Mouse (Mus musculus) MEL (cell line): ENCODE data around the gene Magix. TPM values are rescaled to one million over a fixed set of nuclear protein-coding genes. Genes with fewer than 3 reads are reported as not detected.

Experiments
- DNase-seq: peaks from one replicate; pipeline ENCODE4 v3.0.0; 2011; ENCODE audit warnings: low read depth, low spot score
- H3K27ac ChIP-seq: 2 replicates; pipeline ENCODE4 v1.5.1; 2012; ENCODE audit warnings: low read depth, mild to moderate bottlenecking, control low read depth, low read length, moderate library complexity; ENCODE audit not compliant: control insufficient read depth
- H3K27me3 ChIP-seq, 2 experiments: fragments of 150-350 bp in 1 of 2; sonication (generic) in 1 of 2; 2 replicates each; pipeline ENCODE4 v1.6.1; 2012; ENCODE audit warnings: low read length in 2 of 2, mild to moderate bottlenecking in 2 of 2, improper control_type of control experiment in 1 of 2, moderate library complexity in 1 of 2; ENCODE audit not compliant: insufficient read depth in 2 of 2, control insufficient read depth in 1 of 2
- H3K36me3 ChIP-seq, 2 experiments: 2 replicates each; pipeline ENCODE4 v1.6.1; 2012 to 2014; ENCODE audit warnings: low read length in 2 of 2, improper control_type of control experiment in 1 of 2, inconsistent platforms in 1 of 2, mild to moderate bottlenecking in 1 of 2; ENCODE audit not compliant: insufficient read depth in 2 of 2, control insufficient read depth in 1 of 2
- H3K4me1 ChIP-seq, 2 experiments: fragments of 150-350 bp in 1 of 2; sonication (generic) in 1 of 2; 2 replicates each; pipeline ENCODE4 v1.6.1; 2012; ENCODE audit warnings: low read length in 2 of 2, improper control_type of control experiment in 1 of 2, mild to moderate bottlenecking in 1 of 2; ENCODE audit not compliant: insufficient read depth in 2 of 2, control insufficient read depth in 1 of 2
- H3K4me3 ChIP-seq, 2 experiments: fragments of 150-350 bp in 1 of 2; sonication (generic) in 1 of 2; 2 replicates each; pipeline ENCODE4 v1.5.1; 2012; ENCODE audit warnings: low read depth in 2 of 2, low read length in 2 of 2, mild to moderate bottlenecking in 2 of 2, moderate library complexity in 2 of 2, control low read depth in 1 of 2, improper control_type of control experiment in 1 of 2; ENCODE audit not compliant: control insufficient read depth in 1 of 2, insufficient read depth in 1 of 2
- H3K79me2 ChIP-seq: 2 replicates; pipeline ENCODE4 v1.6.1; 2012; ENCODE audit warnings: mild to moderate bottlenecking, low read length, moderate library complexity; ENCODE audit not compliant: control insufficient read depth, poor library complexity, insufficient read depth
- H3K9ac ChIP-seq: 2 replicates; pipeline ENCODE4 v1.6.1; 2012; ENCODE audit warnings: low read depth, mild to moderate bottlenecking, control low read depth, low read length, moderate library complexity; ENCODE audit not compliant: control insufficient read depth, poor library complexity, severe bottlenecking
- H3K9me3 ChIP-seq: fragments of 150-350 bp; sonication (generic); replicated peaks from 2 replicates; pipeline ENCODE4 v1.6.1; 2012; ENCODE audit warnings: mild to moderate bottlenecking, low read length, improper control_type of control experiment, moderate library complexity; ENCODE audit not compliant: insufficient read depth
- CHD1 ChIP-seq: IDR thresholded peaks from 2 replicates; pipeline ENCODE4 v1.6.1; 2012; ENCODE audit warnings: low read depth, mild to moderate bottlenecking, inconsistent platforms, low read length, improper control_type of control experiment
- CHD2 ChIP-seq: IDR thresholded peaks from 2 replicates; pipeline ENCODE4 v1.6.1; 2011; ENCODE audit warnings: low read length, improper control_type of control experiment
- E2F4 ChIP-seq: IDR thresholded peaks from 2 replicates; pipeline ENCODE4 v1.6.1; 2011; ENCODE audit warnings: low read depth, low read length, improper control_type of control experiment, borderline replicate concordance
- ETS1 ChIP-seq: IDR thresholded peaks from 2 replicates; pipeline ENCODE4 v1.6.1; 2012; ENCODE audit warnings: low read depth, mild to moderate bottlenecking, inconsistent platforms, low read length, improper control_type of control experiment, moderate library complexity
- GABPA ChIP-seq: IDR thresholded peaks from 2 replicates; pipeline ENCODE4 v1.6.1; 2012; ENCODE audit warnings: low read depth, mild to moderate bottlenecking, inconsistent platforms, low read length, improper control_type of control experiment, moderate library complexity
- GATA1 ChIP-seq: IDR thresholded peaks from 2 replicates; pipeline ENCODE4 v1.6.1; 2011; ENCODE audit warnings: low read depth, low read length, improper control_type of control experiment
- HCFC1 ChIP-seq: IDR thresholded peaks from 2 replicates; pipeline ENCODE4 v1.6.1; 2012; ENCODE audit warnings: low read depth, mild to moderate bottlenecking, inconsistent platforms, low read length, improper control_type of control experiment, moderate library complexity
- JUND ChIP-seq: IDR thresholded peaks from 2 replicates; pipeline ENCODE4 v1.6.1; 2011; ENCODE audit warnings: low read depth, mild to moderate bottlenecking, improper control_type of control experiment, low read length
- KAT2A ChIP-seq: conservative IDR thresholded peaks from 2 replicates; pipeline ENCODE4 v1.6.1; 2012; ENCODE audit warnings: low read depth, low read length, improper control_type of control experiment, inconsistent platforms
- MAFK ChIP-seq: IDR thresholded peaks from 2 replicates; pipeline ENCODE4 v1.6.1; 2011; ENCODE audit warnings: low read depth, mild to moderate bottlenecking, low read length, improper control_type of control experiment, borderline replicate concordance
- MAX ChIP-seq: IDR thresholded peaks from 2 replicates; pipeline ENCODE4 v1.6.1; 2011; ENCODE audit warnings: low read length, improper control_type of control experiment
- MAZ ChIP-seq: IDR thresholded peaks from 2 replicates; pipeline ENCODE4 v1.6.1; 2012; ENCODE audit warnings: low read depth, mild to moderate bottlenecking, inconsistent platforms, low read length, improper control_type of control experiment
- MEF2A ChIP-seq: IDR thresholded peaks from 2 replicates; pipeline ENCODE4 v1.6.1; 2014; ENCODE audit warnings: low read depth, mild to moderate bottlenecking, inconsistent platforms, low read length, improper control_type of control experiment; ENCODE audit not compliant: poor library complexity, insufficient replicate concordance, severe bottlenecking; ENCODE audit errors: extremely low read depth
- MYB ChIP-seq: IDR thresholded peaks from 2 replicates; pipeline ENCODE4 v1.6.1; 2011; ENCODE audit warnings: mild to moderate bottlenecking, low read depth, low read length, improper control_type of control experiment
- NELFE ChIP-seq: IDR thresholded peaks from 2 replicates; pipeline ENCODE4 v1.6.1; 2011; ENCODE audit warnings: low read depth, low read length, improper control_type of control experiment
- NRF1 ChIP-seq: IDR thresholded peaks from 2 replicates; pipeline ENCODE4 v1.6.1; 2014; ENCODE audit warnings: low read depth, mild to moderate bottlenecking, inconsistent platforms, low read length, improper control_type of control experiment, moderate library complexity; ENCODE audit not compliant: poor library complexity, insufficient read depth, severe bottlenecking
- POLR2A ChIP-seq, 2 experiments: IDR thresholded peaks; 2 replicates each; pipeline ENCODE4 v1.6.1; 2011 to 2012; ENCODE audit warnings: low read length in 2 of 2, mild to moderate bottlenecking in 2 of 2, control low read depth in 1 of 2, improper control_type of control experiment in 1 of 2, low read depth in 1 of 2, moderate library complexity in 1 of 2; ENCODE audit not compliant: control insufficient read depth in 1 of 2, insufficient read depth in 1 of 2, poor library complexity in 1 of 2
- POLR2AphosphoS2 ChIP-seq: IDR thresholded peaks from 2 replicates; pipeline ENCODE4 v1.6.1; 2011; ENCODE audit warnings: low read length, improper control_type of control experiment
- POLR2AphosphoS5 ChIP-seq: IDR thresholded peaks from 2 replicates; pipeline ENCODE4 v1.6.1; 2012; ENCODE audit warnings: low read depth, borderline replicate concordance, mild to moderate bottlenecking, inconsistent platforms, low read length, moderate library complexity, mixed read lengths
- RAD21 ChIP-seq: IDR thresholded peaks from 2 replicates; pipeline ENCODE4 v1.6.1; 2011; ENCODE audit warnings: mild to moderate bottlenecking, low read depth, low read length, improper control_type of control experiment
- RCOR1 ChIP-seq: IDR thresholded peaks from 2 replicates; pipeline ENCODE4 v1.6.1; 2012; ENCODE audit warnings: low read depth, mild to moderate bottlenecking, inconsistent platforms, low read length, improper control_type of control experiment
- SIN3A ChIP-seq: IDR thresholded peaks from 2 replicates; pipeline ENCODE4 v1.6.1; 2012; ENCODE audit warnings: low read length, improper control_type of control experiment, inconsistent platforms
- SMC3 ChIP-seq: IDR thresholded peaks from 2 replicates; pipeline ENCODE4 v1.6.1; 2011; ENCODE audit warnings: low read depth, low read length, improper control_type of control experiment
- TAL1 ChIP-seq: IDR thresholded peaks from 2 replicates; pipeline ENCODE4 v1.6.1; 2012; ENCODE audit warnings: mild to moderate bottlenecking, inconsistent platforms, low read length, moderate library complexity, mixed read lengths
- TBP ChIP-seq: IDR thresholded peaks from 2 replicates; pipeline ENCODE4 v1.8.0; 2011; ENCODE audit warnings: low read depth, low read length, improper control_type of control experiment
- TCF12 ChIP-seq: IDR thresholded peaks from 2 replicates; pipeline ENCODE4 v1.6.1; 2014; ENCODE audit warnings: low read depth, mild to moderate bottlenecking, inconsistent platforms, low read length, improper control_type of control experiment, moderate library complexity
- UBTF ChIP-seq: IDR thresholded peaks from 2 replicates; pipeline ENCODE4 v1.6.1; 2012; ENCODE audit warnings: low read depth, mild to moderate bottlenecking, inconsistent platforms, low read length, improper control_type of control experiment, moderate library complexity, borderline replicate concordance; ENCODE audit not compliant: insufficient read depth
- USF1 ChIP-seq: IDR thresholded peaks from 2 replicates; pipeline ENCODE4 v1.6.1; 2014; ENCODE audit warnings: low read depth, mild to moderate bottlenecking, inconsistent platforms, low read length, improper control_type of control experiment, moderate library complexity
- USF2 ChIP-seq, 2 experiments: IDR thresholded peaks; 2 replicates each; pipeline ENCODE4 v1.6.1; 2011 to 2012; ENCODE audit warnings: improper control_type of control experiment in 2 of 2, low read length in 2 of 2, borderline replicate concordance in 1 of 2, inconsistent platforms in 1 of 2, low read depth in 1 of 2, mild to moderate bottlenecking in 1 of 2; ENCODE audit not compliant: insufficient read depth in 1 of 2
- ZC3H11A ChIP-seq: IDR thresholded peaks from 2 replicates; pipeline ENCODE4 v1.6.1; 2012; ENCODE audit warnings: low read depth, mild to moderate bottlenecking, inconsistent platforms, low read length, improper control_type of control experiment
- ZMIZ1 ChIP-seq: IDR thresholded peaks from 2 replicates; pipeline ENCODE4 v1.6.1; 2012; ENCODE audit warnings: low read depth, mild to moderate bottlenecking, inconsistent platforms, low read length, improper control_type of control experiment, moderate library complexity
- polyA plus RNA-seq, 2 experiments: library from polyadenylated mRNA; stranded (reverse) in 1 of 2; unstranded in 1 of 2; fragments of >175 nt in 1 of 2; fragments of >200 nt in 1 of 2; gene quantifications; 2 replicates each; pipeline versions ENCODE4 v1.2.1 to v1.2.4; 2012; ENCODE audit warnings: low replicate concordance in 2 of 2, low read depth in 1 of 2; ENCODE audit not compliant: insufficient read length in 2 of 2, insufficient read depth in 1 of 2, missing spikeins in 1 of 2
- total RNA-seq: library from RNA; depleted of rRNA; stranded (reverse); fragments of 300-350 nt; gene quantifications from 2 replicates; pipeline ENCODE4 v1.2.3, GENCODE M21; 2012

Gene Magix
- total and polyA plus RNA-seq, 3 experiments: 0.15 to 0.33 TPM; not detected in 1

DNA sequence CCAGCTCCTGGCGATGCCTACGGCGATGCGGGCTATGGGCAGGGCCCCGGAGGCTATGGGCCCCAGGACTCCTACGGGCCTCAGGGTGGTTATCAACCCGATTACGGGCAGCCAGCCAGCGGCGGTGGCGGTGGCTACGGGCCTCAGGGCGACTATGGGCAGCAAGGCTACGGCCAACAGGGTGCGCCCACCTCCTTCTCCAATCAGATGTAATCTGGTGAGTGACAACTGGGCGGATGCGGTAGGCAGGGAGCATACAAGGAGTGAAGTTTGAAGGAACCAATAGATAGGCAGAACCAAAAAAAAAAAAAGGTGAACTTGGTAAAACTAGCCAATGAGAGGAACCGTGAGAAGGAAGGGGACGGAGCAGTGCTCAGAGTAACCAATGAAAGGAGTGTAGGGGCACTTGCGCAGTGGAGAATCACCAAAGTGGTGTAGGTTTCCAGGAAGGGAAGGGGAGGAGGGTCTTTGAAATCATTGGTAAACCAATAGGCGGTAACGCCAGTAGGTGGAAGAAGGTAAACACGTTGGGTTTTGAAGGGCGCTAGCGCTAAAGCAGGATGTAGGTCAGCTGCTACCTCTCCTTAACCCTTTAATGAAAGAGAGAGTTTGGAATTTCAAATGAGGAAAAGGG is 32.3 kb downstream of the Magix start (continued):
- TF ChIP-seq MEF2A (no peak), E2F4 (no peak), ZMIZ1 (peak; percentile 64; the same call in 1 of the 2 replicates), POLR2AphosphoS5 (no peak), SMC3 (peak; percentile 30; the same call in 1 of the 2 replicates), CHD1 (no peak), MYB (no peak), KAT2A (peak; percentile 69), SIN3A (peak; percentile 97), ZC3H11A (no peak), TBP (peak; percentile 87), RCOR1 (no peak), POLR2A (IDR thresholded peaks at IDR 0.05; ENCODE audit: control insufficient read depth in 1 of 2, insufficient read depth in 1 of 2, low read depth in 1 of 2, low read length in 2 of 2, poor library complexity in 1 of 2) (peak; percentile 63 to 84), USF2 (IDR thresholded peaks at IDR 0.05; ENCODE audit: borderline replicate concordance in 1 of 2, insufficient read depth in 1 of 2, low read depth in 1 of 2, low read length in 2 of 2) (no peak), JUND (no peak), TCF12 (peak; percentile 27; the same call in 1 of the 2 replicates), MAFK (no peak), RAD21 (no peak), GATA1 (peak; percentile 68)
- TF ChIP-seq, all 39 proteins: peak for 24

DNA sequence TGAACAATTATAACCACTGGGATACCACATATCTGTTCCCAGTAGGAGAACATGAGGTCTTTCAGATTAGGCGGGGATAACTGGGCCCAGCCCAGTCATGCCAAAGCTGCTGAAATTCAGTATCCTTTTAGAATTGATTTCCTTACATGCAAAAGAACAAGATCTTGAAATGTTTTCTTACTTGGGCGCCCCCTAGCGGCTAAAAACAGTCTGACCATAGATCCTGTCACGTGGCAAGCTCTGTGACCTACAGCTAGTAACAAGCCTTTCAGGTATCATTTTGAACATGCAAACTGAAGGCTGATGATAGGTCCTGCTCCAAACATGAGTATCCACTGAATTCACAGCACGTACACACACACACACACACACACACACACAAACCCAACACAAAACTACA is 35.7 kb downstream of the Magix start:
- peaks cover 0 to 18% of the 10 kb centered on the region in 2 experiments; a peak in 2 of 4 replicates for H3K4me1 ChIP-seq
- H3K36me3 ChIP-seq: peaks cover 0 to 3% of the 10 kb centered on the region in 2 experiments; a peak in 2 of 4 replicates
- no peak overlapping the region for H3K27ac ChIP-seq
- DNase-seq: peak; percentile 92
- no peak overlapping the region for H3K9ac ChIP-seq
- no peak overlapping the region for H3K4me3 ChIP-seq
- H3K27me3 ChIP-seq: no peaks in the 10 kb centered on the region
- H3K9me3 ChIP-seq: no peaks in the 10 kb centered on the region
- peaks cover 4% of the 10 kb centered on the region; the same call in 1 of the 2 replicates for H3K79me2 ChIP-seq
- TF ChIP-seq TCF12 (no peak), TBP (0 out of 2 replicates have a peak, but pooled peaks have one; percentile 28), RCOR1 (no peak), HCFC1 (peak; percentile 36; the same call in 1 of the 2 replicates), NRF1 (no peak), GABPA (no peak), E2F4 (no peak), MAZ (no peak), KAT2A (no peak), POLR2AphosphoS2 (no peak), POLR2AphosphoS5 (no peak), MYB (no peak), JUND (no peak), USF1 (peak; percentile 97), RAD21 (peak; percentile 83), SIN3A (peak; percentile 56; the same call in 1 of the 2 replicates), TAL1 (no peak), NELFE (no peak), MEF2A (no peak), ZMIZ1 (no peak), MAFK (no peak), MAX (peak; percentile 94), CHD1 (no peak), GATA1 (no peak), ETS1 (no peak), UBTF (no peak), ZC3H11A (peak; percentile 85), CHD2 (no peak)
